Mouse (Mus musculus) thymus, postnatal 14 days (tissue): ENCODE measurements around the gene Elavl3.
A peak's percentile ranks its signal among the peaks of the same experiment; 100 is the strongest.

Source experiments
- DNase-seq: peaks from one replicate; pipeline ENCODE4 v3.0.0; 2021

The Elavl3 gene

DNA sequence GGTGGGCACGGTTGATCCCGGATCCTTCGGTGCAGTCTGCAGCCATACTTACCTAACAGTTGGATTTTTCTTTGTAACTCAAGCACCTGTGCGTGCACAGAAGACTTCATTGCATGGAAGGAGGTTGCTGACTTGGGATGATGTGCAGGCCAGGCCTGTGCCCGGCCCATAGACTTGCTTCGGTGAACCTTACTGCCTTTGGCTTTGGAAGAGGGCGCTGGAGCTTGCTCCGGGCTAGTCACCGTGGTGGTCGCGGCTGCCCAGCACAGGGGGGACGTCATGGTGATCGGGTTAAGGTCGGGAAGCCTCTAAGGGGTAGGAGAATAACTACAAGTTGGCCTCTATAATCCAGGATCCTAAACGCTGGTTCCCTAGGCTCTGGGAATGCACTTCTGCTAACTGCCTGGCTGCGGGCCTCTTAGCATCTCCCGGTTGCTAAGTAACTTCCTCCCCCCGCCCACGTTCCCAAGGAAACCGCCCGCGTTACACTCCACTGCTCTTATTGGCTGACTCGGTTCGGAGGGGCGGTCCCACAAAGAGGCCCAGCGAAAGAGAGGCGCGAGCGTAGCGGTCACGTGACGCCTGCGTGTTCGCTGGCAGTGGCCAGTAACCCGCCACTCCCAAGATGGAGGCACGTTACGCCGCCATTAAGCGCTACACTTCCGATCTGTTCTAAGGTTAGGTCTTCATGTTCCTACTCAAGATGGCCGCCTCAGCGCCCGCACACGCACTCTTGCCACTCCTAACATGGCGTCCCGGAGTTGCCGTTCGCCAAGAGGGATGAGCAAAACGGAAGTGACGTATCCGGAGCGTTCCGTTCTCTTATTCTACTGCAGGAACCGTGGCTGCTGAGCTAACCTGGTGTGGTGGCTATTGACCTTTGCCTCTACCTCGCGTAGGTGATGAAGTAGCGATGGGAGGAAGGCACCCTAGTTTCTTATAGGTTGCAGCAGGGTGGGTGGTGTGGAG lies 49.3 kb downstream of the Elavl3 start, which contains the start of the genes Ccdc151 and Prkcsh:
Gene Ccdc151, minus strand, starts transcription at position 441 of the 969 bp plus-strand sequence.
Gene Prkcsh, plus strand, starts transcription at position 613 of the 969 bp plus-strand sequence.
- peak; percentile 99 for DNase-seq

DNA sequence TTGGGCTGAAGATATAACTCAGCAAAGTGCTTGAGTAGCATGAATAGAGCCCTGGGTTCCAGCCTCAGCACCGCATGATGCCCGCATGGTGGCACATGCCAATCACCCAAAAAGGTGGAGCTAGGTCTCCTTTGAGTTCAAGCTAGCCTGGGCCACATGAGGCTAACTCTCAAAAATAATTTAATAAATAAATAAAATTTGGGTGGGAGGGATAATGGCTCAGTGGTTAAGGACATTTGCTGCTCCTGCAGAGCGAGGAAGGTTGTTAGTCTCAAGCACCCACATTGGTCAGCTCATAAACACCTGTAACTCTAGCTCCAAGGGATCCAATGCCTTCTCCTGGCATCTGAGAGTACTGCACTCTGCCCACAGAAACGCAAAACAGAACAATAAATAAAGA lies 50.2 kb downstream of the Elavl3 start:
- no peak for DNase-seq

DNA sequence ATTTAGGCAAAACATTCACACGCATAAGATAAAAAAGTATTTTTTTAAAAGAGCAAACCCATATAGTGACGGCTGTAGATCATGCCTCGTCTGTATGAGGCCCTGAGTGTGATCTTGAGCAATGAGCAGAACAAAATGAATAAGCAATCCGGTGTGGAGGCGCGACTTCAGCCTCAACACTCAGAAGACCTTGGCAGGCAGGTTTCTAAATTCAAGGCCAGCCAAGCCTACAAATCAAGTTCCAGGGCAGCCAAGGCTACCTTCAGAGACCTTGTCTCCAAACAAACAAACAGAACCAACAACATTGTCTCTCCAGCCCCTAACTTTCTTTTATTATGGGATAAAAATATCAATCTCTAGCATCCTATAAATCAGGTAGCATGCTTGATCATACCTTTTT lies 51.5 kb downstream of the Elavl3 start:
- no peak for DNase-seq

DNA sequence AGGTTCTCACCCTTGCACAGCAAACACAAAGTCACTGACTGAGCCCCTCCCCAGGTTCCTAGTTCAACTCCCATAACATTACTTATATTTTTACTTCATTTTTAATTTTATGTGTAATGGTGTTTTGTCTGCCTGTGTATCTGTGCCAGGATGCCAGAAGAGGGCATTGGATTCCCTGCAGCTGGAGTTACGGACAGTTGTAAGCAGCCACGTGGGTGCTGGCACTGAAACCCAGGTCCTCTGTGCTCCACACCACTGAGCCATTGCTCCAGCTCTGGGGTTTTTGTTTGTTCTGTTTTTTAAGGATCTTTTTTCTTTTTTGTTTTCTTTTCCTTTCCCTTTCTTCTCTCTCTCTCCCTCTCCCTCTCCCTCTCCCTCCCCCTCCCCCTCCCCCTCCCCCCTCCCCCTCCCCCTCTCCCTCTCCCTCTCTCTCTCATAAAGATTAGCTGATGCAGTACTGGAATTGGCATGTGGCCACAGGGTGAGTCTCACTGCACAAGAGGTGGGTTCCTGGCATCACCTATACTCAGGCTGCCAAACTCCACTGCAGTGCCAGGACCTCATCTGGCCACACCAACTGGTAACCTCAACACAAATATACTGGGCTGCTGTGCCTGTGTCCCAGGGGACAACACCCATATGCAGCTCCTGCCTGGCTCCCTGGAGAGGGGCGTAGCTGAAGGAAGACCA lies 55.5 kb downstream of the Elavl3 start:
- no peak for DNase-seq

DNA sequence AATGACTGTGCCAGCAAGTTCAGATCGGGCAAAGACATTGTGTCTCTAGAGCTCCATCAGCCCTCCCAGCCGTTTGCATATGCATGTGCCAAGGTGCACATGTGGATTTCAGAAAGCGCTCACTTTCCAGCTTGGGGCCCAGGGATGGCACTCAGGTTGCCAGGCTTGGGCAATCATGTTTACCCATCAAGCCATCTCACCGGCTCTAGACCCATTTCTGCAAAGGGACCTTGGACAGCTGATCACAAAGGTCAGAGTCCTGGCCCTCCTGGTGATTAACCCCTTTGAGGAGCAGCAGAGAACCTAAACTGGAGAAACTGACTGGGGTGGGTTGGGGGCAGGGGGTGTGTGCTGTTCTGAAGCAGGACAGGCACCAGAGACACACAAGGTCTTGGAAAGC lies 59.6 kb downstream of the Elavl3 start:
- DNase-seq: no peak

DNA sequence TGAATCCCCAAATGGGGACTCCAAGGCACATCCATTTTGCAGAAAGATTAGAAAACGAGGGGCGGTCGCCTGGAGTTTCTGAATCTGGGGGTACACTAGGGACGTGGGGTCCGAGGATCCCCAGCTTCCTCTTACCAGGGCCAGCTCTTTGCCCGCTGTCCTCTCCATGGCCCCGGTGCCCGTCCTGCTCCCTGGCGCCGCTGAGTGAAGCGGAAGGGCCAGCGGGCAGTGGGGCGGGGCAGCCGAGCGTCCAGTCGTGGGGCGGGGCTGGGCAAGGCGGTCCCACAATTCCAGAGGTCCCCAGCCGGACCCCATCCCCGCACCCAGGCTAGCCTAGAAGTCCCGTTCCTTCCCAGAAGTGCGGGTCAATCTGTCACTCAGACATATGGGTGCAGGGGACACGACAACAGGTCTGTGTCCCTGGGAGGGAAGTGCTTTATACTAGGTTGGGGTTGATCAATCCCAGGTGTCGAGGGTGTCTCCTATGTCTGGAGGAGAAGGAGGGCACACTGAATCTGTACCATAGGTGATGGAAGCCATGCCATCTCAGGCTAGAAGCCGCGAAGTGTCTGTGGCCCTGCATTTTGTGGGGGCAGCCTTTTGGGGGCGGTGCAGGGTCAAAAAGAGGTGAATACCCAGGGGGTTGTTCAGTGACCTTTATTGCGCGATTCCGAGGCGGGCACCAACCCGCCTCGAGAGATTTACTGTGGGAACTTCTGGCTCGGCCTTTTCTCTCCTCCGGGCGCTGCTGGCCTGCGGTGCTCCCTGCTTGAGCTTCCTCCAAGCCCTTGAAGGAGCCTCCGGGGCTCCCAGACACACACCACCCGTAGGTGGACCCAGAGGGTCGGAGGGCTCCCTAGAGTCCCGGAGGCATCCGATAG lies 62.4 kb downstream of the Elavl3 start, which contains the start of gene Rgl3:
Gene Rgl3, minus strand, starts transcription at position 217 of the 881 bp plus-strand sequence.
- DNase-seq: no peak

DNA sequence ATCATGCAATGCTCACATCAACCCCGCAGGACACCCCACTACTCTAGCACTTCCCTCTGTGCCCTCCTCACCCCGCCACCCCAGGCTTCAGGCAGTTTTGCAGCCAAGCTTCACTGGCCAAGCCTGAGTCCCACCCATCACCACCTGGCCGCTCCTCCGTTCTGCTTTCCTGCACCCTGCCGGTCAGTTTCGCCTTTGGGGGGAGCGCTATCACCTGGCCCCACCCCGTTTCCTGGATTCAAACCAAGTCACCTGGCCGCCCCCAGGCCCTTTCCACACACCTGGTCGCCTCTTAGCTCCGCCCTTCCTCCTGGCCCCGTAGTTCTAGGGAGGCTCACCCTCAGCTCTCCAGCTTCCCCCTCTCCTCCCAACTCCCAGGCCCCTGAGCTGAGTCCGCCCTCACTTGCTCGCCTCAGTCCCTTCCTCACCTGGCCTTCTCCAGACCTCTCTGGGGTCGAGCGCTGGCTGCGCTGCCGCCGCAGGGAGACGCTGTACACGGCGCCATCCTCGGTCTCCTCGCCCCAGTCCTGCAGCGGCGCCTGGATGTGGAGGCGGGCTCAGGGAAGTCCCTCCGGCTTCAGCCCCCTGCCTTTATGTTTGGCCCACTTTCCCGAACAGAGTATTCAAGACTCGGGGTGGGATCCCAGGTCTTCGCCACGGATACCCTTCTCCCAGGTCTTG lies 63.3 kb downstream of the Elavl3 start:
- peak; percentile 8 for DNase-seq

DNA sequence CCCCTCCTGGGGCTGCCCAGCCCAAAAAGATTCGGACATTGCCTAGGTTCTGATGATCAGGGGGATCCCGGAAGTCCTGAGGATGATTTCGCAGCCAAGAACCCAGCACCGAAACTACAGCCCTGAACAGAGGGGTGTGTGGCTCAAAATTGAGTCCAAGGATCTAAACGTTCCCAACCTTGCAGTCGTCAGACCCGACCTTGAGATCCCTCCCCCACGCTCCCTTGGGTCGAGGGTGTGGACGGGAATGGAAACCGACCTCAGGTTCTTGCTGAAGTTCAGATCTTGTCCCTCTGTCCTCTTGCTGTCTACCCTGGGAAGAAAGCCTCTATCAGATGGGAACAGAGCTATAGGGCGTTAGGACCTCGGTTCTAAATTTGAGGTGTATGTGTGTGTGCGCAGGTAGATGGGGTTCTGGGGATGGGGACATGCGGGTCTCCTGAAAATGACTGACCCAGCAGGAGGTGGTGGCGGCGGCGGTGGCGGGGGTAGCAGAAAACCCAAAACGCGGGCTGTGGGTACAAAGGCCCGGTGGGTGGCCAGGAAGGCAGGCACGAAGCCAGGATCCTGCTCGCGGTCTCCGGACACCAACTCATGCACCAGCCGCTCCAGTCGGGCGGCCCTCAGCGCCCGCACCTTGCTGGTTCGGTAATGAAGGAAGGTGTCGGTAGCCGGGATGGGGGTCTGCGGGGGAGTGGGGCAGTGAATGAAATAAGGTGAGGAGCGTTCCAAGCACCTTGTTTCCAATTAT lies 64.1 kb downstream of the Elavl3 start:
- no peak for DNase-seq

DNA sequence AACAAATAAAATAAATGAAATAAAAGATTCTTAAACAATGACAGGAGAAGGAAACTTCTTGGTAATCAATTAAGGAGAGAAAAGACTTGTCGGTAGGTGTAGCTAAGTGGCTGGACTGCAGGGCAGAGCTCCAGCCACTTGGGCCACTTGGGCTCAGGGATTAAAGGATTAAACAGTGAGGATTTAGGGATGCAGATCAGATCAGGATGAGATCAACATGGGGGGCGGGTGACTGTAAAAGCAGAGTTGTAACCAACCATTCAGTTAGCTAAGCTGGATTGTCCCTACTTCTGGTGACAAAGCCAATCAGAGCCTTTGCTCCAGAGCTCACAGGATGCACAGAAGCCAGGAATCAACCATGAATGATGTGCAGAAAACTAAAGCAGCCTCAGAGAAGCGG lies 67.9 kb downstream of the Elavl3 start:
- no peak for DNase-seq

DNA sequence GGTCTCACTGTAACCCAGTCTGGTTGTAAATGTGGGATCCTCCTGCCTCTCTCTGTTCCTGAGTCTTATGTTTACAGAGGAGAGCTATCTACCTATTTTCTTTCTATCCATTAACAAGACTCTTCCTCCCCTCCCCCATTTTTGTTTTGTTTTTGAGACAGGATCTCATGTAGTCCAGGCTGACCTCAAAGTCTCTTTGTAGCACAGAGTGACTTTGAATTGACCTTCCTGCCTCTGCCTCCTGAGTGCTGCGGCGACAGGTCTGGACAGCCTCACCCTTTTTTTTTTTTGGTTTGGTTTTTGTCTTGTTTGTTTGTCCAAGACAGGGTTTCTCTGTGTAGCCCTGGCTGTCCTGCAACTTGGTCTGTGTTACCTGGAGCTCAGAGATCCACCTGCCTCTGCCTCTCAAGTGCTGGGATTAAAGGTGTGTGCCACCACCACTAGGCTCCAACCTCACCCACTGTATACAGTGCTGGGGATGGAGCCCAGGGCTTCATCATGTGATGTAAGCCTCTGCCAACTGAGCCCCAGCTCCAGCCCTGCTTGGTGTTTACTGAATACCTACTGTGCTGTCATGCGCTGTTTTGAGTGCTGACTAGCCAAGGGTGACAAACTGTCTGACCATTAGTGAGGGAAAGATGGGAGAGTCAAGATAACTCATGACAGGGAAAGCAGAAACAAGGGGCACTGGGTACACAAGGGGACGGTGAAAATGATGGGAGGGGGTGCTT lies 73.3 kb downstream of the Elavl3 start:
- DNase-seq: no peak

DNA sequence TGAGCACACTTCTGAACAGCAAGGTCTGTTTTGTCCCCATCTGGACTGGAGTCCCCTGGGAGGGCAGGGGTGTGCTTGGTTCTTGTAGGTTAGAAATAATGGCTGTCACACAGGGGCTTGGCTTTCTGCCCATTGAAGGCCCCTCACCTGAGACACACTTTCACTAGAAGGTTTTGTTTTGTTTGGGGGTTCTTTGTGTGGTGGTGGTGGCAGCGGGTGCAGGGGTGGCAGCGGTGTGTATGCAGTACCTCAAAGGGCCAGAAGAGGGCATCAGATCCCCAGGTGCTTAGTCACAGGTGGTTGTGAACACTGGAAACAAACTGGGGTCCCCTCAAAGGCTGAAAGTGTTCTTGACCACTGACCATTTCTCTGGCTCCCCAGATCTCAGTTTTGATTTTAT lies 73.9 kb downstream of the Elavl3 start:
- peak; percentile 68 for DNase-seq

DNA sequence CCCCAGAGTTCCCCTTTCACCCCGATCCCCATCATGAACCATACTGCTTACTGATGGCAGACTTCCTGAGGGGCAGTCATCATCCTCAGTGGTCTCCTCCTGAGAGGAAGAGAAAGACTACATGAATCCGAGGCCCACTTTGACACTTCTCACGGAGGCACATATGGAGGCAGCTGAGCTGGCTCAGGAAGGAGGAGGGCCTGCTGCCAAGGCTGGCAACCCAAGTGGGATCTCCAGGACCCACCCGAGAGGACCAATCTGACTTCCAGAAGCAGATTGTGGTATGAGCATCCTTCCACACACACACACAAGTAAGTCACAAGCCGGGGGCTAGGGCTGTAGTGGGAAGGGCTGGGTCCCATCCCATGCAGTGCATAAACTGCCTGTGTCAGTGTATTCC lies 74.5 kb downstream of the Elavl3 start:
- DNase-seq: no peak

DNA sequence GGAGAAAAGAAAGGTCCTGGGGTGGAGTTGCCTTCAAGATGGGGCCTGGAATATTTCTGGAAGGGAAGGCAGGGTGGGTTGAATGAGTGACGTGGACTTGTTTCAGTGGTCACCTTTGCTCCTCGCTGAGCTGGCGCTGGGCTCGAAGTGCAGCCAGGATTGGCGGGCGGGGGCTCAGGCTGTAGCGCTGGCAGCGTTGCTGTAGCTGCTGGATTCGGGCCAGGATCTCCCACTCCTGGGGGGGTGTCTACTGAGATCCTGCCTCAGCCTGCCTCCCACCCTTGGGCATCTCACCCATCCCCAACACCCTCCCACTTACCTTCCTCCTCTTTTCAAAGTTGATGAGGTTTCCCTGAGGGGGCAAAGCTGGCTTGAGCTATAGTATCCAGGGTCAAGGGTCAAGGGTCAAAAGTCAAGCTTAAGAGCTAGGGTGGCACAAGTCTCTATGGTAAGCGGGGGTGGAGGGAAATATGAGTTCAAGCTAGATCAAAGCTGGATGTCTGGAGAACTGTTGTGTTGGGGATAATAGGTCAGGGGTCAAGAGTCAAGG lies 75.1 kb downstream of the Elavl3 start:
- DNase-seq: no peak

DNA sequence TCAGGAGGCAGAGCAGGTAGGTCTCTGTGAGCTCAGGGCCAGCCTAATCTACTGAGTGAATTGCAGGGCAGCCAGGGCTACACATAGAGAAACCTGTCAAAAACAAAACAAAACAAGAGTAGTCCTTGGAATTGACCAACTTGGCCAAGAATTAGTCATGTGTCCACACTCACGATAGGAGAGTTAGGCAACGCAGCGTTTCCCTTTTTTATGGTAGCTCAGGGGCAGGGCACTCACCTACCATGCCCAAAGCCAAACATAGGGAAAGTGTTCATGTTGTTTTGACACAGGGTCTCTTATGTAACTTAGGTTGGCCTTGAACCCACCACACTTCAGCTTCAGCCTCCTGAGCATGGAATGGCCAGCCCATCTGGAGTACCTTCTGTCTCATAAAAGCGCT lies 82.5 kb downstream of the Elavl3 start:
- DNase-seq: no peak

DNA sequence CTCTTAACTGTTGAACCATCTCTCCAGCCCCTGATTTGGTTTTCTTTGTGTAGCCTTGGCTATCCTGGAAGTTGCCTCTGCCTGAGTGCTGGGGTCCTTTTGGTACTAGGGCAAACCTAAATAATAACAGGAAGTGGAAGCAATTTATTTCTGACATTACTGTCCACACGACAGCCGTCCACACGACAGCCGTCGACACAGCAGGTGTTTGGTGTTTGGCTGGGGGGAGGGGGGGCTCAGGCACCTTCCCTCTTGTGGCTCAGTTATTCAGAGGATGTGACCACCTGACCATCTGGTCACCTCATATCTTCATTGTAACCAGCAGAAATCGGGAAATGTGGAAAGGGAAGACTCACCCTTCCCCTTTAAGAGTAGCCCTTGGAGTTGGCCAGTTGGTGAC lies 82.9 kb downstream of the Elavl3 start:
- no peak for DNase-seq
